Mouse (Mus musculus) liver, adult 2 months (tissue): ENCODE data around the gene Cept1. TPM values are rescaled to one million over a fixed set of nuclear protein-coding genes. Genes with fewer than 3 reads are reported as not detected.
"Not testable (repeated sequence)": the region's sequence is repeated elsewhere in the genome, so short reads cannot be mapped to it uniquely, and the experiment has no call there.

ENCODE experiments used
- DNase-seq: peaks from one replicate; pipeline ENCODE4 v3.0.0-alpha.2; 2011; ENCODE audit warnings: low read depth, low spot score; ENCODE audit errors: extremely low read depth
- H3K27ac ChIP-seq: fragments of 200-500 bp; replicated peaks from 2 replicates; pipeline ENCODE4 v1.5.1; 2012; ENCODE audit warnings: low read depth, mild to moderate bottlenecking, control low read depth, inconsistent platforms, low read length; ENCODE audit not compliant: insufficient read depth
- H3K27me3 ChIP-seq: fragments of 200-500 bp; 2 replicates; pipeline ENCODE4 v1.6.1; 2012; ENCODE audit warnings: mild to moderate bottlenecking, moderate library complexity, low read length, inconsistent platforms; ENCODE audit not compliant: control insufficient read depth, insufficient read depth
- H3K36me3 ChIP-seq: fragments of 200-500 bp; 2 replicates; pipeline ENCODE4 v1.6.1; 2012; ENCODE audit warnings: low read length, inconsistent platforms; ENCODE audit not compliant: control insufficient read depth, insufficient read depth
- H3K4me1 ChIP-seq: fragments of 200-500 bp; 2 replicates; pipeline ENCODE4 v1.6.1; 2011; ENCODE audit warnings: low read length; ENCODE audit not compliant: control insufficient read depth, insufficient read depth
- H3K4me3 ChIP-seq: fragments of 200-500 bp; 2 replicates; pipeline ENCODE4 v1.5.1; 2011; ENCODE audit warnings: low read depth, mild to moderate bottlenecking, control low read depth, low read length, moderate library complexity; ENCODE audit not compliant: insufficient read depth
- H3K79me2 ChIP-seq: fragments of 200-500 bp; 2 replicates; pipeline ENCODE4 v1.6.1; 2012; ENCODE audit warnings: inconsistent platforms, mild to moderate bottlenecking, low read length, moderate library complexity; ENCODE audit not compliant: control insufficient read depth, insufficient read depth
- H3K9ac ChIP-seq: fragments of 200-500 bp; 2 replicates; pipeline ENCODE4 v1.6.1; 2012; ENCODE audit warnings: low read depth, mild to moderate bottlenecking, control low read depth, inconsistent platforms, low read length
- CTCF ChIP-seq: fragments of 200-500 bp; IDR thresholded peaks from 2 replicates; pipeline ENCODE4 v1.5.1; 2011; ENCODE audit warnings: low read depth, low read length, control low read depth
- POLR2A ChIP-seq: fragments of 200-500 bp; IDR thresholded peaks from 2 replicates; pipeline ENCODE4 v1.6.1; 2011; ENCODE audit warnings: low read length, control low read depth; ENCODE audit not compliant: insufficient read depth; ENCODE audit errors: extremely low read depth
- WGBS: fragments of 180-500 bp; shearing (Covaris S2); methylation state at CpG from one replicate; pipeline ENCODE4 v1.1.7; 2018; 5-methylcytosine and 5-hydroxymethylcytosine counted together
- polyA plus RNA-seq: library from polyadenylated mRNA; depleted of rRNA; stranded (reverse); fragments of >200 nt; gene quantifications from 2 replicates; pipeline ENCODE4 v1.2.3, GENCODE M21; 2012; rRNA removed
- total RNA-seq: library from RNA; depleted of rRNA; stranded (reverse); fragments of >200 nt; gene quantifications from 2 replicates; pipeline ENCODE4 v1.2.3, GENCODE M21; 2014; rRNA removed

Cept1 gene
- total RNA-seq: 105 and 108 TPM in 2 replicates
- 32.9 and 33.2 TPM in 2 replicates for polyA plus RNA-seq

- TF ChIP-seq POLR2A: peak; percentile 70; the same call in 1 of the 2 replicates
- no peak for TF ChIP-seq CTCF
Observed at GRCm38 (mm10) chr3:106547171-106547923, at the start of gene Cept1, which contains the start of gene Dram2. Cept1 (minus strand) TSS chr3:106547802. Dram2 (plus strand) TSS chr3:106547798.

GRCm38 (mm10) chr3:106593631-106594030 is 46.0 kb upstream of the Cept1 start:
- not testable (repeated sequence) for H3K27me3 ChIP-seq, H3K9ac ChIP-seq, H3K4me1 ChIP-seq, H3K36me3 ChIP-seq, H3K27ac ChIP-seq, H3K4me3 ChIP-seq, DNase-seq, H3K79me2 ChIP-seq
- WGBS: 83% methylated on average over 4 of the region's 4 CpGs

More at GRCm38 (mm10) chr3:106547171-106547923, at the start of gene Cept1, which contains the start of gene Dram2:
- peak; percentile 92 for DNase-seq
- Histone ChIP-seq H3K4me1 (peaks cover 24% of the 10 kb centered on the region; the same call in 1 of the 2 replicates), H3K4me3 (peak within 1 kb of the TSS; percentile 99), H3K27me3 (no peaks in the 10 kb centered on the region), H3K9ac (peak within 1 kb of the TSS; percentile 98), H3K27ac (peak within 1 kb of the TSS; percentile 99), H3K79me2 (peaks cover 17% of the 10 kb centered on the region; the same call in 1 of the 2 replicates), H3K36me3 (peaks cover 6% of the 10 kb centered on the region; the same call in 1 of the 2 replicates)
- WGBS: under 1% methylated on average over 63 of the region's 63 CpGs

GRCm38 (mm10) chr3:106579296-106579695 is 31.7 kb upstream of the Cept1 start:
- H3K4me1 ChIP-seq: no peaks in the 10 kb centered on the region
- H3K27ac ChIP-seq: no peak overlapping the region
- H3K27me3 ChIP-seq: no peaks in the 10 kb centered on the region
- 98% methylated on average over 2 of the region's 2 CpGs for WGBS
- no peaks in the 10 kb centered on the region for H3K79me2 ChIP-seq
- TF ChIP-seq POLR2A: no peak
- H3K36me3 ChIP-seq: no peaks in the 10 kb centered on the region; the same call in 1 of the 2 replicates
- no peak overlapping the region for H3K4me3 ChIP-seq
- no peak for DNase-seq
- no peak overlapping the region for H3K9ac ChIP-seq

- peaks cover 30% of the 10 kb centered on the region for H3K36me3 ChIP-seq
- no peak for TF ChIP-seq POLR2A
- TF ChIP-seq CTCF: no peak
- DNase-seq: no peak
- no peaks in the 10 kb centered on the region for H3K79me2 ChIP-seq
- H3K4me3 ChIP-seq: no peak overlapping the region
- H3K27ac ChIP-seq: no peak overlapping the region
- H3K27me3 ChIP-seq: no peaks in the 10 kb centered on the region
- 74% methylated on average over 3 of the region's 3 CpGs for WGBS
- no peak overlapping the region for H3K9ac ChIP-seq
- no peaks in the 10 kb centered on the region for H3K4me1 ChIP-seq
Observed at GRCm38 (mm10) chr3:106573191-106573590, 25.6 kb upstream of the Cept1 start.

- Histone ChIP-seq H3K27me3 (no peaks in the 10 kb centered on the region), H3K9ac (no peak overlapping the region), H3K4me1 (no peaks in the 10 kb centered on the region; the same call in 1 of the 2 replicates), H3K27ac (peak overlapping the region; percentile 39; the same call in 1 of the 2 replicates), H3K36me3 (peaks cover 29% of the 10 kb centered on the region), H3K4me3 (no peak overlapping the region), H3K79me2 (no peaks in the 10 kb centered on the region)
- peak; percentile 90 for DNase-seq
- TF ChIP-seq CTCF: no peak
- TF ChIP-seq POLR2A: no peak
- 23% methylated on average over 3 of the region's 3 CpGs for WGBS
Observed at GRCm38 (mm10) chr3:106565876-106566275, 18.3 kb upstream of the Cept1 start.

- Histone ChIP-seq H3K79me2 (peaks cover 5% of the 10 kb centered on the region; the same call in 1 of the 2 replicates), H3K27me3 (no peaks in the 10 kb centered on the region), H3K36me3 (peaks cover 48% of the 10 kb centered on the region), H3K27ac (no peak overlapping the region), H3K4me1 (peaks cover 3% of the 10 kb centered on the region; the same call in 1 of the 2 replicates), H3K9ac (no peak overlapping the region), H3K4me3 (no peak overlapping the region)
- TF ChIP-seq POLR2A: no peak
- no peak for TF ChIP-seq CTCF
- DNase-seq: peak; percentile 37
Observed at GRCm38 (mm10) chr3:106558271-106558670, 10.7 kb upstream of the Cept1 start.
